Mouse (Mus musculus): ENCODE results near the gene Moap1. TPM values are rescaled to one million over a fixed set of nuclear protein-coding genes. Genes with fewer than 3 reads are reported as not detected.
A peak's percentile ranks its signal among the peaks of the same experiment; 100 is the strongest.

Gene Moap1
- total and polyA plus RNA-seq, 2 experiments from 2014 or later = 47.2 to 61.4 TPM

GRCm38 (mm10) chr12:102729855-102730797 is 13.3 kb downstream of the Moap1 start:
- Histone ChIP-seq H3K27me3 (ENCODE audit: insufficient read depth, low read length) (no peaks in the 10 kb centered on the region), H3K4me3 (ENCODE audit: low read depth, low read length) (no peak overlapping the region), H3K9ac (peak overlapping the region; percentile 33; the same call in 1 of the 2 replicates), H3K9me3 (ENCODE audit: low read length) (no peaks in the 10 kb centered on the region), H3K4me2 (ENCODE audit: low read depth) (peak overlapping the region; percentile 39), H3K36me3 (ENCODE audit: insufficient read depth) (no peaks in the 10 kb centered on the region), H3K4me1 (ENCODE audit: insufficient read depth) (peaks cover 16% of the 10 kb centered on the region), H3K27ac (ENCODE audit: low read depth, low read length) (peak overlapping the region; percentile 83)
- ATAC-seq (peak; percentile 98), DNase-seq (peak; percentile 94)
- 30% methylated on average over 26 of the region's 26 CpGs for WGBS
- no peak for TF ChIP-seq CTCF (IDR thresholded peaks at IDR 0.05; ENCODE audit: low read depth)

- no peaks in the 10 kb centered on the region for H3K36me3 ChIP-seq (ENCODE audit: insufficient read depth)
- H3K4me2 ChIP-seq (ENCODE audit: low read depth) = no peak overlapping the region
- H3K9me3 ChIP-seq (ENCODE audit: low read length) = no peaks in the 10 kb centered on the region
- H3K27me3 ChIP-seq (ENCODE audit: insufficient read depth, low read length) = no peaks in the 10 kb centered on the region
- no peak overlapping the region for H3K9ac ChIP-seq
- peaks cover 14% of the 10 kb centered on the region for H3K4me1 ChIP-seq (ENCODE audit: insufficient read depth)
- ATAC-seq = no peak
- no peak overlapping the region for H3K27ac ChIP-seq (ENCODE audit: low read depth, low read length)
- peak; percentile 21 for DNase-seq
- TF ChIP-seq CTCF (IDR thresholded peaks at IDR 0.05; ENCODE audit: low read depth) = no peak
- 63% methylated on average over 7 of the region's 7 CpGs for WGBS
- H3K4me3 ChIP-seq (ENCODE audit: low read depth, low read length) = no peak overlapping the region
Observed at GRCm38 (mm10) chr12:102725761-102726175, 17.7 kb downstream of the Moap1 start.

DNA sequence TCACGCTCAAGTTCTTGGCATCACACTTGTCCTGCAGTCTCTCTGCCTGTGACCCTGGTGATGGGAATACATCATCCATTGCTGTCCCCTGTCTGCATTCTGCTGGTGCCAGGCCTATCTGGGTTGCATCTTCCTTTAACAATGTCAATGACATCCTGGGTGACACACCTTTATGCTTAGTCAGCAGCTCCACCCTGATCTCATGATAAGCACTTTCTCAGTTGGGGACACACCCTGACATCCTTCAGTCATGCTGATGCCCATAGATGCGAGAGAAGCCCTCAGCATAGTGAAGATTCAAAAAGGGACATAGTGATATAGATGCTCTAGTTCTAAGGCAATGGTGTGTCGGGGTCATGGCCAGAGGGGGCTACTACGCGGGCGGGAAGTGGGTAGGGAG is 18.3 kb downstream of the Moap1 start:
- no peak overlapping the region for H3K4me2 ChIP-seq (ENCODE audit: low read depth)
- ATAC-seq (no peak), DNase-seq (no peak)
- no peak overlapping the region for H3K9ac ChIP-seq
- H3K4me1 ChIP-seq (ENCODE audit: insufficient read depth) = peaks cover 7% of the 10 kb centered on the region
- WGBS = 89% methylated on average over 6 of the region's 6 CpGs
- H3K9me3 ChIP-seq (ENCODE audit: low read length) = no peaks in the 10 kb centered on the region
- H3K27me3 ChIP-seq (ENCODE audit: insufficient read depth, low read length) = no peaks in the 10 kb centered on the region
- H3K4me3 ChIP-seq (ENCODE audit: low read depth, low read length) = no peak overlapping the region
- H3K27ac ChIP-seq (ENCODE audit: low read depth, low read length) = no peak overlapping the region
- H3K36me3 ChIP-seq (ENCODE audit: insufficient read depth) = no peaks in the 10 kb centered on the region
- TF ChIP-seq CTCF (IDR thresholded peaks at IDR 0.05; ENCODE audit: low read depth) = no peak

- 44% methylated on average over 6 of the region's 6 CpGs for WGBS
- DNase-seq (peak; percentile 62), ATAC-seq (peak; percentile 78)
- H3K9ac ChIP-seq = no peak overlapping the region
- no peak overlapping the region for H3K4me2 ChIP-seq (ENCODE audit: low read depth)
- H3K4me1 ChIP-seq (ENCODE audit: insufficient read depth) = peaks cover 7% of the 10 kb centered on the region; the same call in 1 of the 2 replicates
- TF ChIP-seq CTCF (IDR thresholded peaks at IDR 0.05; ENCODE audit: low read depth) = no peak
- H3K9me3 ChIP-seq (ENCODE audit: low read length) = no peaks in the 10 kb centered on the region
- no peaks in the 10 kb centered on the region for H3K36me3 ChIP-seq (ENCODE audit: insufficient read depth)
- peak overlapping the region; percentile 66 for H3K27ac ChIP-seq (ENCODE audit: low read depth, low read length)
- no peaks in the 10 kb centered on the region for H3K27me3 ChIP-seq (ENCODE audit: insufficient read depth, low read length)
- H3K4me3 ChIP-seq (ENCODE audit: low read depth, low read length) = no peak overlapping the region
Observed at GRCm38 (mm10) chr12:102723861-102724260, 19.6 kb downstream of the Moap1 start.

DNA sequence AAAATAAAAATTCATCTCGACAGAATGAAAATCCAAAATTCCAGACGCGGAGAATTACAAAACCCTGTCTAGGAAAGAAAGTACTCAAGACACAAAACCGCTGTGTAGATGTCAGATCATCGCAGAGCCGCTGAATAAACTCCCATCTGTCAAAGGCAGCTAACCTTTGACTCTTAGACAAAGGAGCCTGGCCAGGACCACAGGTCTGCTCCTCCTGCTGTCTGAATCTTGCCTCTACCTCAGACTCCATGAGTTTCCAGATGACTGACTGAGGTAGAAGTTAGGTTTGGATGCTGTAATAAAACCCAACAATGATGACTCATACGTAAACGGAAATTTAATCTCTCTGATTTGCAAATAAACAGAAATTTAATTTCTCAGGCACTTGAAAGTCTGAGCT is 20.5 kb downstream of the Moap1 start:
- no peak for ATAC-seq
- Histone ChIP-seq H3K4me3 (ENCODE audit: low read depth, low read length) (no peak overlapping the region), H3K36me3 (ENCODE audit: insufficient read depth) (no peaks in the 10 kb centered on the region), H3K27ac (ENCODE audit: low read depth, low read length) (no peak overlapping the region), H3K27me3 (ENCODE audit: insufficient read depth, low read length) (no peaks in the 10 kb centered on the region), H3K4me1 (ENCODE audit: insufficient read depth) (peaks cover 7% of the 10 kb centered on the region; the same call in 1 of the 2 replicates), H3K9me3 (ENCODE audit: low read length) (no peaks in the 10 kb centered on the region), H3K9ac (no peak overlapping the region), H3K4me2 (ENCODE audit: low read depth) (no peak overlapping the region)
- 70% methylated on average over 8 of the region's 8 CpGs for WGBS
- TF ChIP-seq CTCF (IDR thresholded peaks at IDR 0.05; ENCODE audit: low read depth) = no peak
- DNase-seq = no peak

GRCm38 (mm10) chr12:102722451-102722850 is 21.0 kb downstream of the Moap1 start:
- H3K9ac ChIP-seq = no peak overlapping the region
- no peak overlapping the region for H3K4me2 ChIP-seq (ENCODE audit: low read depth)
- H3K36me3 ChIP-seq (ENCODE audit: insufficient read depth) = no peaks in the 10 kb centered on the region
- H3K9me3 ChIP-seq (ENCODE audit: low read length) = no peaks in the 10 kb centered on the region
- DNase-seq (no peak), ATAC-seq (no peak)
- no peak overlapping the region for H3K27ac ChIP-seq (ENCODE audit: low read depth, low read length)
- H3K4me3 ChIP-seq (ENCODE audit: low read depth, low read length) = no peak overlapping the region
- no peak for TF ChIP-seq CTCF (IDR thresholded peaks at IDR 0.05; ENCODE audit: low read depth)
- WGBS = 60% methylated on average over 11 of the region's 11 CpGs
- no peaks in the 10 kb centered on the region for H3K27me3 ChIP-seq (ENCODE audit: insufficient read depth, low read length)
- peaks cover 7% of the 10 kb centered on the region; the same call in 1 of the 2 replicates for H3K4me1 ChIP-seq (ENCODE audit: insufficient read depth)
